Mouse (Mus musculus) kidney, adult 8-10 months (tissue): ENCODE data around the gene Dnpep.
A peak's percentile ranks its signal among the peaks of the same experiment; 100 is the strongest.

Source experiments
- DNase-seq, 2 experiments: peaks; one replicate each; pipeline ENCODE4 v3.0.0; 2022

The Dnpep gene

GRCm38 (mm10) chr1:75317241-75318201 lies at the start of gene Dnpep:
Gene Dnpep, minus strand, starts transcription at chr1:75317990.
- DNase-seq: peak; percentile 100

GRCm38 (mm10) chr1:75365510-75366137 lies 47.8 kb upstream of the Dnpep start:
- no peak for DNase-seq

GRCm38 (mm10) chr1:75363868-75364267 lies 46.1 kb upstream of the Dnpep start:
- DNase-seq: no peak

- DNase-seq: no peak
Observed at GRCm38 (mm10) chr1:75361750-75362149, 44.0 kb upstream of the Dnpep start.

- no peak for DNase-seq
Observed at GRCm38 (mm10) chr1:75361123-75361522, 43.3 kb upstream of the Dnpep start.

GRCm38 (mm10) chr1:75360112-75361031 lies 42.6 kb upstream of the Dnpep start, which contains the start of gene Des:
Gene Des, plus strand, starts transcription at chr1:75360329.
- DNase-seq: no peak

- DNase-seq: no peak
Observed at GRCm38 (mm10) chr1:75359346-75359745, 41.6 kb upstream of the Dnpep start.

GRCm38 (mm10) chr1:75358009-75358408 lies 40.2 kb upstream of the Dnpep start:
- DNase-seq: no peak

GRCm38 (mm10) chr1:75357261-75357660 lies 39.5 kb upstream of the Dnpep start:
- DNase-seq: peak; percentile 59 to 64

GRCm38 (mm10) chr1:75349275-75349674 lies 31.5 kb upstream of the Dnpep start:
- DNase-seq: no peak

- DNase-seq: no peak
Observed at GRCm38 (mm10) chr1:75347279-75347678, 29.5 kb upstream of the Dnpep start.

GRCm38 (mm10) chr1:75345036-75345935 lies 27.5 kb upstream of the Dnpep start:
- DNase-seq: no peak

- no peak for DNase-seq
Observed at GRCm38 (mm10) chr1:75344291-75345035, 26.7 kb upstream of the Dnpep start.

- peak; percentile 58 to 62 for DNase-seq
Observed at GRCm38 (mm10) chr1:75342874-75343416, 25.2 kb upstream of the Dnpep start.

- no peak for DNase-seq
Observed at GRCm38 (mm10) chr1:75340519-75340918, 22.7 kb upstream of the Dnpep start.

GRCm38 (mm10) chr1:75339337-75339736 lies 21.5 kb upstream of the Dnpep start:
- no peak for DNase-seq

- DNase-seq: no peak
Observed at GRCm38 (mm10) chr1:75338091-75338694, 20.4 kb upstream of the Dnpep start.

GRCm38 (mm10) chr1:75337097-75337496 lies 19.3 kb upstream of the Dnpep start:
- DNase-seq: no peak

GRCm38 (mm10) chr1:75336461-75336860 lies 18.7 kb upstream of the Dnpep start:
- no peak for DNase-seq

GRCm38 (mm10) chr1:75331271-75331670 lies 13.5 kb upstream of the Dnpep start:
- DNase-seq: no peak
